Mouse (Mus musculus) left cerebral cortex, postnatal 4 days (tissue): ENCODE measurements around the gene Snx29. TPM values are rescaled to one million over a fixed set of nuclear protein-coding genes. Genes with fewer than 3 reads are reported as not detected.
A peak's percentile ranks its signal among the peaks of the same experiment; 100 is the strongest.

Source experiments
- DNase-seq: peaks from one replicate; pipeline ENCODE4 v3.0.0-alpha.2; 2022
- intact Hi-C: fragments of 180-260 bp; cut with DNase I; formaldehyde crosslinking; loops from one replicate; pipeline ENCODE4 v1.15.1; 2025
- total RNA-seq, 2 experiments: library from RNA; stranded (reverse); gene quantifications; 2 replicates each; pipeline ENCODE4 v1.2.3; 2021

Snx29 gene
- total RNA-seq, 2 experiments from 2014 or later: 46.2 to 46.6 TPM

DNA sequence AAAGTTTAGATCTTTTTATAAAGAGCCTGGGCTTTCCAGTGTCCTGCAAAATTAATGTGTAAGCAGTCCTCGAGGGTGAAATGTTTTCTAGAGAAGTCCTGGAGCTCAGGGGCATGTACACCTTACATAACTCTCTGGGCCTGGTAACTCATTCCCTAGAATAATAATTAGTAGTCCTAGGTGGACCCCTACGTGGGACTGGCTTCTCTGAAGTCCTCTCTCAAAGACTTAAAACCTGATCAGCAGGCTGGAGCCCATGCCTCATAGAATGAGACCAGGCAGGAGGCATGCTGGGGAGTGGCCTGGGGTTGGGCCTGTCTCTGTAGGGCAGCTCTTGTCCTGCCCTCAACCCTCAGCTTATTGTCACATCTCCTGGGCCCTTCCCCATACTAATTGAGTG, 301.4 kb downstream of the Snx29 start:
- no peak for DNase-seq
- intact Hi-C loops: no loop called here

DNA sequence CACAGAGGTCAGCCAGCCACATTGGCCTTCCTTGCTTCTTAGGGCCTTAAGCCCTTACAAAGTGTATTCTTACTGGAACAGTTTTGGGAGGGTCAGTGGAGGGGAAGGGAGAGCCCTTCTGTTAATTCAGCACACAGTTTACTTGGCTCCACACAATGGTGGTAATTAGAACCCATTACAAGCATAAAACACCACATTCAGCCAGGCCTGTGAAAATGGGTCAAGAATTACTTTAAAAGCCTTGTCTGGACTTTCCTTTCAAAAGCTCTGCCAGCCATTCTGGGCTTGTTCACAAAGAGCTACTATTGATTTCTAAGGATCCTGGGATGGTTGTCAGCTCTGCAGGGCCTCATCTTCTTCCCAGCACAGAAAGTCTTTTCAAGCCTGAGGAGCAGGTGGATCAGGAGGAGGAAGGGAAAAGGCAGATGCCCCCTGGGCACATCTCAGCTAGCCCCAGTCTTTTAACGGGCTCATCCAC, 303.3 kb downstream of the Snx29 start:
- DNase-seq: no peak
- intact Hi-C loops: no loop called here

DNA sequence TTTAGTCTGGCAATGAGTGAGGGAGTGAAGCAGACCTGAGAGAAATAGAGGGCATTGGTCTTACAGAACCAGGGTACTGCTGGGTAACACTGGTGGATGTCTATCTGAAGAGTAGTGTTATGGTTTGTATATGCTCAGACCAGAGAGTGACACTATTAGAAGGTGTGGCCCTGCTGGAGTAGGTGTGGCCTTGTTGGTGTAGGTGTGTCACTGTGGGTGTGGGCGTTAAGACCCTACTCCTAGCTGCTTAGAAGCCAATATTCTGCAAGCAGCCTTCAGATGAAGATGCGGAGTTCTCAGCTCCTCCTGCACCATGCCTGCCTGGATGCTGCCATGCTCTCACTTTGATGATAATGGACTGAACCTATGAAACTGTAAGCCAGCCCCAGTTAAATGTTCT, 303.9 kb downstream of the Snx29 start:
- DNase-seq: no peak
- intact Hi-C loops: no loop called here

DNA sequence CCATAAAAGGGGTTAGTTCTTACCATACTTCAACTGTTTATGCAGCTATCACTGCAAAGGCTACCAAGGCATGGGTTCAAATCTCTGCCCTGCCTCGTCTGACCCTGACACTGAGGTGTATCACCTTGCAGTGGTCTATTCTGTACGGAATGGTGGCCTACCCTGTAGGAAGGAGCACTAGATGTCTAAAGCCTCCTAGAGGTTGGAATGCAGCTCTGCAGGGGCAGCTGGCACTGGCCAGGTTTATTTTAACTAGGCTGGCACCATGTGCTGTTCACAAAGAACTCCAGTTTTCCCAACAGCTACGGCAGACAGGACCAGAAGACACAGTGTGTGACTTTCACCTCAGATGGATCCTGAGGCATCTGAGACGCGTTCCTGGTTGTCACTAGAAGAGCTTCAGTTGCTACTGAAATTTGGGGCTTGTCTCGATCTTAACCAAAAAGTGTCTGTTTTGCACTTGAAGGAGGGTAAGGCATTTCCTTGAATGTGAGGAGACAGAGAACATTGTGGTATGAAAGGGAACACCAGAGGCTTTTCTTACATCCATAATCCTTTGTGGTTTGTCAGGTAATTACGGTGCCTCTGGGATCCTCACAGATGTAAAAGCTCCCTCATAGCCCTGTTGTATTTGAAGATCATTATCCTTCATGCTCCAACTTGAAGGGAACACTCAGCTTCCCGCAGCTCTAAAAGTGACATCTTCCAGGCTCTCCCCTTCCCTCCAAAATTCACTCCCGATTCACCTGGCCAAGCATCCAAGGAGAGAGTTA, 305.3 kb downstream of the Snx29 start:
- intact Hi-C loops: no loop called here
- DNase-seq: peak; percentile 41

GRCm38 (mm10) chr16:11629704-11630103, 307.0 kb downstream of the Snx29 start:
- no peak for DNase-seq
- intact Hi-C loops: no loop called here

DNA sequence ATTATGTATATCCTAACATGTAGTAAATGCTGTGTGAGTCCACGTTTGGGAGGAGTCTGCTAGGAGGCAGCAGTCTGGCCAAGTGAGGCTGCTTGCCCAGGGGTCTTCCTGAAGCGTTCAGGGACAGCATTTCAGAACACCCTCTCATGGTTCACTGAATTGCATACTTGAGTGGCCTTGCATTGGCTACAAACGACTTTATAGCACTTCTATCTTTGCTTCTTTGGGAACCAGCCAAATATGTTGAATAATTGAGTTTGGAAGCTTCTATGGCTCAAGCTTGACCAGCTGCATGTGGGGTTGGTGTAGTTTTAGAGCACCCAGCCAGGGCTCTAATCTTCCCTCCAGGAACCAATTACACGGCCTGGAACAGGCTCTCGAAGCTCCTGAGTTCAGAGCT, 307.8 kb downstream of the Snx29 start:
- intact Hi-C loops: no loop called here
- no peak for DNase-seq

DNA sequence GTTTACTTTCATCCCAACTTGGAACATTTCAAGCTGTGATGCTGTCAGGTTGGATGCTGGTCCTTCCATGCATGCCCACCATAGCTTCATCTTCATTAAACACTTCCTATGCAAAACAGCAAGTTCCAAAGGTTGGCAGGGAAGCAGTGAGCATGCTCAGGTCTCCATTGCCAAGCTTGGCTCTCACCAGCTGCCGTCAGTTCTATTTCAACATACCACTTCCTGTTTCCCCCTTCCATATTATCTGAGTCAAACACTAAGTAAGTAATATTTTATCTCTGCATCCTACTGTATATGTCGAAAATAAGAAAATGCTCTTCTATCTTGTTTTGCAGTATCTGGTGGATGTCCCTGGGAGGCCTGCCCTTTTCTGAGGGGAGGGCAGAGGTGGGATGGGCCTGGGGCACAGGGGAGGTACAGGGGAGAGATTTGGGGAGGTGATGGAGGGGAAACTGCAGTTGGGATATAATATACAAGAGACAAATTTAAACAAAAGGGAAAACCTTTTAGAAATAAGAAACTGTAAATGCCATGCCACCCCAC, 309.6 kb downstream of the Snx29 start:
- DNase-seq: no peak
- intact Hi-C loops: no loop called here

DNA sequence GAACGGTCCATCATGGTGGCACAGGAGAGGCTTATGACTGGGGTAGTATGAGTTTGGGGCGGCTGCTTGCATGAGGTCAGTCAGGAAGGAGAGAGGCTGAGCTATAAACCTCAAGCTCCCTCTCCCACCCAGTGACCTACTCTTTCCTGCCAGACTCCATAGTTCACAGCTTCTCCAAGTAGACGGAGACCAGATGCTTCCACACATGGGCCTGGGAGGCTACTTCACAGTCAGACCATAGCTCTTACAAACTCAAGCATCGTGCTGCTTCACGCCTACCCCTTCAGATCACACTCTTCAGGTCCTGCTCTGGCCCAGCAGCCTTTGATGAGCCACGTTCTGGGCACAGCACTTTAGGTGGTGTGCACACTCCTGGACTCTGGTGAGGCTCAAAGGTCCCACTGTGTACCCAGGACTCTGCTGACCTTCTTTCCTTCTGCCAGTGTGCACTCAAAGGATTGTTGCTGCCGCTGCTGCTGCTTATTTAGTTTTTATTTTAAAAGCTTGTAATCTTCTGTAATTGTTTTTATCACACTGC, 313.6 kb downstream of the Snx29 start:
- DNase-seq: no peak
- intact Hi-C loops: no loop called here

- intact Hi-C loops: no loop called here
- DNase-seq: peak; percentile 28
Observed at GRCm38 (mm10) chr16:11636902-11637301, 314.2 kb downstream of the Snx29 start.

GRCm38 (mm10) chr16:11637794-11638193, 315.1 kb downstream of the Snx29 start:
- no peak for DNase-seq
- intact Hi-C loops: no loop called here

DNA sequence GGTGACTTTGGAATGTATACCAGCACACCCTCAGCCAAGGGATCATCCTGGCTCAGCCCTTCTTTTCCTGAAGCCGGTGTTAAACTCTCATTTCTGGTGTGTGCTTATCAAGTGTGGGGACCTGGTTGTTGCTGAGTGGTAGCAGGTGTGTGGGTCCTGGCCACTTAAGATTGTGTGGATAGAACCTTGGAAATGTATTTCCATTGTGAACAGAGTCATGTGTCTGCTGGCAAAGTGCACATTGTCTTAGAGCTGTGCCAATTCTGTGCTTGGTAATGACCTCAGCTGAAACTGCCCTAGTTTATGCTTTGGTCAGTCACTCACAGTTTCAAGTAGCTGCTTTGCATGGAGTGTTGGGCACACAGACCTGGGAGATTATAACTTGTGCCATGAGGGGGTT, 316.0 kb downstream of the Snx29 start:
- intact Hi-C loops: no loop called here
- DNase-seq: peak; percentile 14

DNA sequence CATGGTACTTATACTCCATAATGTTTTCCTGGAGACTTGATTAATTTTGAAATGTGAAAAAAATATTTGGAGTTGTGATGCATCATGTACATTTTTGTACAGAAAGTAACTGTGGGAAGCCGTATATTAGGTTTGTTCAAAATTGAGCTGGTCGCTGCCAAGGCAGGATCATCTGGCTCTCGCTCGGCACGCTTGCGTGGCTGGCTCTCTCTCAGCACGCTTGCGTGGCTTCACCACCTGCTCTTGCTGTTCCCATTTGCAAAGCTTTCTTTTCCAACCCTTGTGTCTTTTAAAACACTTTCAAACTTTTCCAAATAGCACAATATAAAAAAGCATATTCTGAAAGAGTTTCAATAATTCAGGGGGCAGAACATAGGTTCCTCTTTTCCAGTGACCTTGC, 317.2 kb downstream of the Snx29 start:
- intact Hi-C loops: no loop called here
- DNase-seq: peak; percentile 67

GRCm38 (mm10) chr16:11643603-11644002, 320.9 kb downstream of the Snx29 start:
- intact Hi-C loops: no loop called here
- no peak for DNase-seq

DNA sequence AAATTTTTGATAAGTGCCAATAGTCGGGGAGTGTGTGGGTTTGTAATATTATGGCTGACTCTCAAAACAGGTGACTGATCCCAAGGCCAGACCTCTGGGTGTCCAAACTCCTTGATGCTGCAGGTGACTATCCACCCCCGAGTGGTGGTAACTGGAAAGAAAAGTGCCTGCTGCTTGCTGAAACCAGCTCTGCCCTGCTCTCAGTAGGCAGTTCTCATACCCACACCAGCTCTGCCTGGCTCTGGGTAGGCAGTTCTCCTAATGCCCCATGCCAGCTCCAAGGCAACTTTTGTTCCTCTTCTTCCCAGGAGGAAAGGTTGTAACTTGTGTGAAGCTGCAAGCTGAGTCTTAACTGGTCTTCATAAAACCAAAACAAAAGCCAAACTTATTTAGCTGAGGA, 321.7 kb downstream of the Snx29 start:
- DNase-seq: no peak
- intact Hi-C loops: no loop called here

DNA sequence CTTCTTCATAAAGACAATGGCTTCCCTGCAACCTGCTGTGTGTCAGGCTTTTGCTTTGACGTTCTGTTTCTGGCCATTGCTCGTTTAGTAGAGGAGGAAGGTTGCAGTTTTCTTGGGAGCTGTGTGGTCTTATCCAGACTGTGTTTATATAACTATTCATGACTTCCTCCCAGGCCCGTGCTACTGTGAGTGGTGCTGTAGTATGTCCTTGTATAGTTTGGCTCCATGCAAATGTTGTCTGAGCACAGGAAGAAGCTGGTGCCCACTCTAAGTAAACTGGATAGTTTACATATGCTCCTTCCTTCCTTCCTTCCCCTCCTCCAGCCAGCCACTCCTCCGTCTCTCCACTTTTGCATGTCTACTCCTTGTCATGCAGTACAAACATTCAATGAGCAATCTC, 323.0 kb downstream of the Snx29 start:
- DNase-seq: no peak
- intact Hi-C loops: no loop called here

- no peak for DNase-seq
- intact Hi-C loops: no loop called here
Observed at GRCm38 (mm10) chr16:11646745-11647289, 324.1 kb downstream of the Snx29 start.

DNA sequence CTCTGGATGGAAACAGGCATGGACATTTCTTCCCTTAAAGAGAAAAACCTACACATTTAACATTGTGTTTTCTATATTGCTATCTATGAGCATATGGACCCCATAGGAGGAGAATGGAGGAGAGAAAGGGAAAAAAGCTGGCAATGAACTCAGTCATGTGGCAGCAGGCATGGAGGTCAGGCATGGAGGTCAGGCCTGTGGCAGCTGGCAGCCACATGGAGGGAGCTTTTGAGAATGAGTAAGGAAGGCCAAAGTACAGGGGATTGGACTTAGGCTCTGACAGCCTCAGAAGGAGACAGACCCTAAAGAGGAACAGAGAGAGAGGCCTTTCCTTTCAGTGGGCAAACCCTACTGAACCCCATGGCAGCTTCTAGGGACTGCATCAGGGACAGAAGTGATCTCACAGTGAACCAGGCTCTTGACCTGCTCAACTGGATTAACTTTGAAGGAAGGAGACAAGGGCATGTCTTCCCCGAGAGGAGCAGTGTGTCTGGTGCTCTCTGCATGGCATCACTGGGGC, 325.5 kb downstream of the Snx29 start:
- intact Hi-C loops: no loop called here
- DNase-seq: no peak

DNA sequence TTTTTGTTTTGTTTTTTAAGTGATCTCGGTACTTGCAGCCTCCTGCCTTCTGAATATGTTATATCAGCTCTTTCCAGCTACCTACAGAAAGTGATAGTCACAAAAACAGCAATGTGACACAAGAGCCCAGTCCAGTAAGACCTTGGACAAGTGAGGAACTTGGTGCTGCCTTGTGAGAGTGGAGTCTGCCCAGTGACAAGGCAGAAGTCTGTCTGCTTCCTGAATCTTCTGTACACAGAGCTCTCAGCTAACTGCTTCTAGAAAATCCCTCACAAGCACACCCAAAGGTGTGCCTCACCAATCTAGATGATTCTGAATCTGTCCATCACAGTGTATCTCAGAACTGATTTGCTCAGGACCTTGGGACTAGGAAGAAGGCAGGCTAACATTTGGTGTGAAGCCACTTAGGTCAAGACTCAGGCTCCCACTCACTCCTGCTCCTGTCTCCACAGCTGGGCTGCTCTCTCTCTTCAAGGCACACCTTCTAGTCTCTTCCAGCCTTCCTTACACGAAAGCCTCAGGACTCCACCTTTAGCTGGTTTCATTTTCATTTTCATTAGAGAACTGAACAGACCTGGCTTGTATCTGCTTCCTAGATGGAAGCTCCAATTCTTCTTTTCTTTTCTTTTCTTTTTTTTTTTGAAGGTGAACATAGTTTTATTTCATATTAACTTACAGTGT, 330.1 kb downstream of the Snx29 start:
- DNase-seq: no peak
- intact Hi-C loops: no loop called here

- DNase-seq: no peak
- intact Hi-C loops: no loop called here
Observed at GRCm38 (mm10) chr16:11655893-11656292, 333.2 kb downstream of the Snx29 start.

DNA sequence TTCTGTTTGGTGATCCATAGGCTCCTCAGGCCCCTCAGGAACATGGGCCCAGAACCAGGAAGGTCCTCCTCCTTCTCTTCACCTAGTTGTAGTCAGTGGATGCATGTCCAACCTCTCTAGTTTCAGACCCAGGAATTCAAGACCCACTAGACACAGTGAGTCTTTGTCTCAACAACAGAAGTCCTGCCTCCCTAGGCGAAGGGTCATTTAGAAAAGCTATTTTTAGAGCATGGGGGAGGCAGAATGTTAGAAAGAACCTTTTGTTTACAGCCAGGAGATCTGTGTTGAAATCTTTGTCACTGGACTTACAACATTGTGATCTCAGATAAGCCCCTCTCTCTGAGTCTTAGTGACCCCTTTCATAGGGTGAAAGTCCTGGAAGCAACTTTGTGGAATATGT, 334.4 kb downstream of the Snx29 start:
- intact Hi-C loops: no loop called here
- DNase-seq: no peak

GRCm38 (mm10) chr16:11659111-11659720, 336.5 kb downstream of the Snx29 start:
- intact Hi-C loops: no loop called here
- DNase-seq: no peak
